Mouse (Mus musculus): ENCODE results near the gene Mup7.

Mup7 gene

DNA sequence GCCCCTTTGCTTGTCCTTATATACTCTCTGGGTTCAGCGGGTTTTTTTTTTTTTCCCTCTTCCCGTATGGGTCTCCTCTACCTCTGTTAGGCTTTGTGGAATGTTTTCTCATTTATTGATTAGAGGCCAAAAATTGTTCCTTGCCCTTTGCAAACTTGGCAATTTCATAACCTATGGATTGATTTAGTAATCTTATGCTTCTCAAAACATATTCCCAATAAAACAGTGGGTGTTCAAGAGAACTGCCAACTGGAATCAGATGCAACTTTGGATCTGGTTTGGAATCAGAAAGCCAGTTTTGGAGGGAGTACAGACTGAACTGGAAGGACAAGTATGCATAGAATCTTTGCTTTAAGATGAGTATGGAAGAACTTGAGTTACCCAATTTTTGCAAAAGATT is at the start of gene Mup7:
Mup7 (minus strand) TSS at position 101 of the 400 bp plus-strand sequence.
- WGBS, result 77% methylated on average over 2 of the region's 2 CpGs

GRCm38 (mm10) chr4:60079865-60080264 is 9.6 kb upstream of the Mup7 start:
- 82% methylated on average over 3 of the region's 3 CpGs for WGBS

GRCm38 (mm10) chr4:60029334-60030111 is 40.8 kb downstream of the Mup7 start:
- WGBS, result 64% methylated on average over 13 of the region's 13 CpGs

GRCm38 (mm10) chr4:60020141-60020540 is 50.1 kb downstream of the Mup7 start:
- 95% methylated on average over 7 of the region's 7 CpGs for WGBS
